Mouse (Mus musculus): ENCODE data around the gene Hmgb1. TPM values are rescaled to one million over a fixed set of nuclear protein-coding genes. Genes with fewer than 3 reads are reported as not detected.
A peak's percentile ranks its signal among the peaks of the same experiment; 100 is the strongest.

Hmgb1 gene
- polyA plus RNA-seq, 1 experiment = 48.1 TPM

DNA sequence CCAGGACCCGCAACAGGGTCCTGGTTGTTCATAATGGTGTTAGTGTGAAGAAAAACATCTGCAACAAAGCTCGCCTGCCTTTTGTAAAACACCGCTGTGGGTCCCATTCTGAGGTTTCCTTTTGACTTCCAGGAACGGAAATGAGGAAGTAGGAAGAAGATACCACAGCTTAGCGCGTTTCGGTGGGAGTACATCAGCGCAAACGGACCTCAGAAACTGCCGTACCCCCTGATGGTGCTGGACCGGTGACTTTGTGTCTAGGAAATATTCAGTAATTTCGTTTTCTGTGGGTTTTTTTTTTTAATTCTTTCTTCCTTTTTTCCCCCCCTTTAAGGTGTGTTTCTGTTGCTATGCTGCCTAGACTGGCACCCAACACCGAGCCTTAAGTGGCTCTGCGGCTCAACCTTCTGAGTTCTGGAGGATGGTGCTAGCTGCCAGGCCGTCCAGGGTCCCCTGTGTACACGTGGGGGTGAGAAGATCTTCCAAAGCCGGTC is 116.0 kb downstream of the Hmgb1 start:
- WGBS = 85% methylated on average over 17 of the region's 17 CpGs
- no peaks in the 10 kb centered on the region for H3K36me3 ChIP-seq (ENCODE audit: control insufficient read depth, insufficient read depth, low read length)
- no peak for DNase-seq
- H3K4me3 ChIP-seq (ENCODE audit: insufficient read depth, low read depth, low read length) = no peak overlapping the region
- no peaks in the 10 kb centered on the region for H3K27me3 ChIP-seq (replicated peaks; ENCODE audit: control insufficient read depth, insufficient read depth, low read length)
- no peaks in the 10 kb centered on the region for H3K4me1 ChIP-seq (ENCODE audit: control insufficient read depth, insufficient read depth, low read length)
- TF ChIP-seq CTCF (conservative IDR thresholded peaks at IDR 0.05; ENCODE audit: insufficient read depth, insufficient read length, low read depth, low read length) = no peak
- no peak for TF ChIP-seq POLR2A (IDR thresholded peaks at IDR 0.05; ENCODE audit: low read depth, low read length)
- H3K27ac ChIP-seq (ENCODE audit: insufficient read depth, low read depth, low read length) = no peak overlapping the region

DNA sequence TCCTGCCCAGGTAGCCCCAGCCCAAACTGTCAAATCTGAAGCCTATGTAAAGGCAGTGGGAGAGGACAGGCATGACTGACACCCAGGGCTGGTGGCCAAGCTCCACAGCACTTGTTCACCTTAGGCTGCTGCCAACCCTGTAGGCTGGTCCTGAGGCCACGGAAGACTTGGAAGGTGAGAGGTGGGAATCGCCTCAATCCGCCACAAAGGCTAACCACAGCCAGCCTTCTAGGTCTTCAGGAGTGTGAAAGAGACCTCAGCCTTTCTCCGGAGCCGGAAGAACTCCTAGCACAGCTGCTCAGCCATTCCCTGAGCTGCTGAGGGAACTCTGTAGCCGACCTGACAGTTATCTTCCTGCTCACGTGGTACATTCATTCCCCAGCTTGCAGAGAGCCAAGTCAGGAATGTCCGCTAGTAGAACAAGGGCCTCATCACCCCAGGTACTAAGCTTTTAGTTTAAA is 116.8 kb downstream of the Hmgb1 start:
- TF ChIP-seq CTCF (conservative IDR thresholded peaks at IDR 0.05; ENCODE audit: insufficient read depth, insufficient read length, low read depth, low read length) = no peak
- no peak for TF ChIP-seq POLR2A (IDR thresholded peaks at IDR 0.05; ENCODE audit: low read depth, low read length)
- Histone ChIP-seq H3K4me3 (ENCODE audit: insufficient read depth, low read depth, low read length) (no peak overlapping the region), H3K27ac (ENCODE audit: insufficient read depth, low read depth, low read length) (no peak overlapping the region), H3K36me3 (ENCODE audit: control insufficient read depth, insufficient read depth, low read length) (no peaks in the 10 kb centered on the region), H3K27me3 (replicated peaks; ENCODE audit: control insufficient read depth, insufficient read depth, low read length) (no peaks in the 10 kb centered on the region), H3K4me1 (ENCODE audit: control insufficient read depth, insufficient read depth, low read length) (no peaks in the 10 kb centered on the region)
- no peak for DNase-seq
- WGBS = 75% methylated on average over 8 of the region's 8 CpGs

DNA sequence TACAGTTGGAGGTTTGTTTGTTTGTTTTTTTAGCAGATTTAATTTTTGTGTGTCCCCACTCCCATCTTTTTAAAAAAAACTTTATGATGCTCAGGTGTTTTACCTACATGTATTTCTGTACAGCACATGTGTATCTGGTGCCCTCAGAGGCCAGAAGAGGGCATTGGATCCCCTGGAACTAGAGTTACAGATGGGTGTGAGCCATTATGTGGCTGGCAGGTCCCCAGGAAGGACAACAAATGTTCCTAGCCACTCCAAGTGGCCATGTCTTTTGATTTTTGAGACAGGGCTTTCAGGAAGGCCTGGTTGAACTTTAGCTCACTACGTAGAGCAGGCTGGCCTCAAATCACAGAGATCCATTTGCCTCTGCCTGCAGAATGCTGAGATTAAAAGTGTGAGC is 121.5 kb downstream of the Hmgb1 start:
- 75% methylated on average over 1 of the region's 1 CpGs for WGBS

DNA sequence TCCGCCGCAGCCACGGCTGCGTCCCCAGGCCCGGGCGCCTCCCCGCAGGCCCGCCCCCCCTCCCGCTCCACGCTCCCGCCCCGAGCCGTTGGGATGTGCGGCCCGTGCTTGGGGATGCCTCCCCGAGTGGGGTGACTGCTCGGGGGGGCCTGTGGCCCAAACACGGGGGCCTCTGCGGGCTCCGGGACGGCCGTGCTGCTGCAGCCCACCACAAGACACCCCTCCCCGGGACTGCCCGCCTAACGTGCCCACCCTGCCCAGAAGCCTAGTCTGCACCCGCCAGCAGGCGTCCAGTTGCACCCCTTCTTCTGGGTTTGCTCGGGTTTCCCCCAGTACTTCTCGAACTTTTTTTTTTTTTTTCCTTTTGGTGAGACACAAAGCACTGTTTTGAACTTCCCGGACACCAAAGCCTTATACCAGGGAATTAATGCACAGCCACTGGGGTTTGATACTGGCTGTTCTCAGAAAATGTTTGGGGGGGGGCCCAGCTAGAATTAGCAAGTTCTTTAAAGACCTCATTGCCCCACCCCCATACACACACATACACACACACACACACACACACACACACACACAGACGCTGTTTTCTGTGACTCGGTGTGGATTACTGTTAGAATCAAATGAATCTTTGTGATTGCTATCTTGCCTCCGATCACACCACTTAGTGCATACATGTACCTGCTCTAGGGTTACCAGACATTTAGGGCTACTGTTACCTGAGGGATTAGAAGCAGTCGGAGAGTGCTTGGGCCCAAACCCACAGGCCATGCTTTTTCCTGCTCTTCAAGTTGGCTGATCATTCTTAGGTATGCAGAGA is 130.7 kb downstream of the Hmgb1 start:
- Histone ChIP-seq H3K4me3 (ENCODE audit: insufficient read depth, low read depth, low read length) (no peak overlapping the region), H3K27me3 (replicated peaks; ENCODE audit: control insufficient read depth, insufficient read depth, low read length) (no peaks in the 10 kb centered on the region), H3K4me1 (ENCODE audit: control insufficient read depth, insufficient read depth, low read length) (peaks cover 2% of the 10 kb centered on the region; the same call in 1 of the 2 replicates), H3K27ac (ENCODE audit: insufficient read depth, low read depth, low read length) (no peak overlapping the region), H3K36me3 (ENCODE audit: control insufficient read depth, insufficient read depth, low read length) (no peaks in the 10 kb centered on the region; the same call in 1 of the 2 replicates)
- 12% methylated on average over 24 of the region's 34 CpGs for WGBS
- no peak for DNase-seq
- no peak for TF ChIP-seq CTCF (conservative IDR thresholded peaks at IDR 0.05; ENCODE audit: insufficient read depth, insufficient read length, low read depth, low read length)
- no peak for TF ChIP-seq POLR2A (IDR thresholded peaks at IDR 0.05; ENCODE audit: low read depth, low read length)

More for the DNA sequence above, 121.5 kb downstream of the Hmgb1 start:
- no peaks in the 10 kb centered on the region for H3K4me1 ChIP-seq (ENCODE audit: control insufficient read depth, insufficient read depth, low read length)
- H3K36me3 ChIP-seq (ENCODE audit: control insufficient read depth, insufficient read depth, low read length) = no peaks in the 10 kb centered on the region
- no peak overlapping the region for H3K4me3 ChIP-seq (ENCODE audit: insufficient read depth, low read depth, low read length)
- peak; percentile 53 for DNase-seq
- H3K27me3 ChIP-seq (replicated peaks; ENCODE audit: control insufficient read depth, insufficient read depth, low read length) = no peaks in the 10 kb centered on the region
- H3K27ac ChIP-seq (ENCODE audit: insufficient read depth, low read depth, low read length) = no peak overlapping the region
- TF ChIP-seq POLR2A (IDR thresholded peaks at IDR 0.05; ENCODE audit: low read depth, low read length) = no peak
- peak; percentile 43 for TF ChIP-seq CTCF (conservative IDR thresholded peaks at IDR 0.05; ENCODE audit: insufficient read depth, insufficient read length, low read depth, low read length)

GRCm38 (mm10) chr5:149052421-149053338 is 131.6 kb downstream of the Hmgb1 start:
- no peaks in the 10 kb centered on the region for H3K27me3 ChIP-seq (replicated peaks; ENCODE audit: control insufficient read depth, insufficient read depth, low read length)
- TF ChIP-seq CTCF (conservative IDR thresholded peaks at IDR 0.05; ENCODE audit: insufficient read depth, insufficient read length, low read depth, low read length) = no peak
- peak; percentile 45 for TF ChIP-seq POLR2A (IDR thresholded peaks at IDR 0.05; ENCODE audit: low read depth, low read length)
- peak; percentile 99 for DNase-seq
- H3K4me3 ChIP-seq (ENCODE audit: insufficient read depth, low read depth, low read length) = peak overlapping the region; percentile 82
- peak overlapping the region; percentile 92 for H3K27ac ChIP-seq (ENCODE audit: insufficient read depth, low read depth, low read length)
- H3K36me3 ChIP-seq (ENCODE audit: control insufficient read depth, insufficient read depth, low read length) = no peaks in the 10 kb centered on the region; the same call in 1 of the 2 replicates
- 2% methylated on average over 107 of the region's 110 CpGs for WGBS
- H3K4me1 ChIP-seq (ENCODE audit: control insufficient read depth, insufficient read depth, low read length) = peaks cover 2% of the 10 kb centered on the region; the same call in 1 of the 2 replicates

DNA sequence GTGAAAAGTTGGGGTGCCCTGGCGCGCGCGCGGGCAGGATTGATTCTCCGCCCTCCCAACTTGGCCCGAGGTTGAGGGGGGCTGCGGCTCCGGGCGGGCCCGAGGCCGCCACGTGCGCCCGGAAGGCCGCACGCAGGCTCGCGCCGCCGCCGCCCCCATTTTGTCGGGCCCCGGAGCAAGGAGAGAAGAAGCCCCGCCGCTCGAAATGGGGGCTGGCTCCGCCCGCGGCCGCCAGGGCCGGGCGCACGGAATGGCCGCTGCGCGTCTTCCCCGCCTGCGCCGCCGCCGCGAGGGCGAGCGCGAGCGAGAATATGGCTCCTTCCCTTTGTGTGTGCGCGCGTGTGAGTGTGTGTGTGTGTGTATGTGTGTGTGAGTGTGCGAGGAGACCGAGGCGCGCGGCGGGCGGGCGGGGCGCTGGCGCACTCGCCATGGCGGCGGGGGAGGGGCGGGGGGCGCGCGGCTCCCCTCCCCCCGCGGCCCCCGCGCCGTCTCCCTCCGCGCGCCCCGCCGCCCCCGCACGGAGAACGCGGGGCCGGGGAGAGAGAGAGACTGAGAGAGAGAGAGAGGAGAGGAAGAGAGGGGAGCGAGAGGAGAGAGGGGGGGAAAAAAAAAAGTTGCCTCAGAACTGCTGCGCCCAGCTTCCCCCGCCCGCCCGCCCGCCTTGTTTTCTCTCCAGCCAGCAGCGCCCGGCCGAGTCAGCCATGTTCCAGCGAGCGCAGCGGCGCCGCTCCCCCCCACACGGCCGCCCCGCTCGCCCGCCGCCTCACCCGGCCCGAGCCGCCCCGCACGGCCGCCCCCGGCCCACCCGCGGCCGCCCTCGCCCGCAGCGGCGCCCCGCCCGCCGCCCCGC is 132.5 kb downstream of the Hmgb1 start:
- H3K27ac ChIP-seq (ENCODE audit: insufficient read depth, low read depth, low read length) = peak overlapping the region; percentile 97
- TF ChIP-seq POLR2A (IDR thresholded peaks at IDR 0.05; ENCODE audit: low read depth, low read length) (no peak), CTCF (conservative IDR thresholded peaks at IDR 0.05; ENCODE audit: insufficient read depth, insufficient read length, low read depth, low read length) (no peak)
- peaks cover 2% of the 10 kb centered on the region; the same call in 1 of the 2 replicates for H3K4me1 ChIP-seq (ENCODE audit: control insufficient read depth, insufficient read depth, low read length)
- peak overlapping the region; percentile 82 for H3K4me3 ChIP-seq (ENCODE audit: insufficient read depth, low read depth, low read length)
- peak; percentile 90 for DNase-seq
- 4% methylated on average over 91 of the region's 120 CpGs for WGBS
- H3K27me3 ChIP-seq (replicated peaks; ENCODE audit: control insufficient read depth, insufficient read depth, low read length) = no peaks in the 10 kb centered on the region
- H3K36me3 ChIP-seq (ENCODE audit: control insufficient read depth, insufficient read depth, low read length) = no peaks in the 10 kb centered on the region; the same call in 1 of the 2 replicates

Measured in kidney, adult 2 months (tissue).